Mouse (Mus musculus) liver, embryonic 14.5 days (tissue): Measurements from ENCODE around the gene Cyp4a29. TPM values are rescaled to one million over a fixed set of nuclear protein-coding genes. Genes with fewer than 3 reads are reported as not detected.
A peak's percentile ranks its signal among the peaks of the same experiment; 100 is the strongest.
"Not testable (repeated sequence)": the region's sequence is repeated elsewhere in the genome, so short reads cannot be mapped to it uniquely, and the experiment has no call there.

Experiments used
- ATAC-seq: fragments of 200-750 bp; cut with Nextera tagmentation; 2 replicates; pipeline ENCODE4 v1.8.0; 2017; ENCODE audit warnings: moderate number of reproducible peaks, mild to moderate bottlenecking, moderate library complexity; ENCODE audit not compliant: insufficient read depth
- DNase-seq, 3 experiments: peaks; one replicate each; pipeline ENCODE4 v3.0.0-alpha.2; 2012 to 2013; ENCODE audit warnings: low read depth in 3 of 3, low spot score in 3 of 3
- H3K27ac ChIP-seq: fragments of 300-500 bp; sonication (generic); 2 replicates; pipeline ENCODE4 v1.5.1; 2014; ENCODE audit warnings: moderate library complexity, mild to moderate bottlenecking, control low read depth, inconsistent platforms
- H3K27me3 ChIP-seq: fragments of 300-500 bp; sonication (generic); 2 replicates; pipeline ENCODE4 v1.6.1; 2014; ENCODE audit warnings: mild to moderate bottlenecking, low read length, moderate library complexity; ENCODE audit not compliant: control insufficient read depth, insufficient read depth
- H3K36me3 ChIP-seq: fragments of 300-500 bp; sonication (generic); replicated peaks from 2 replicates; pipeline ENCODE4 v1.6.1; 2014; ENCODE audit warnings: low read depth; ENCODE audit not compliant: control insufficient read depth, insufficient read depth
- H3K4me1 ChIP-seq, 2 experiments: fragments of 200-500 bp in 1 of 2; fragments of 300-500 bp in 1 of 2; sonication (generic) in 1 of 2; replicated peaks; 2 replicates each; pipeline ENCODE4 v1.6.1; 2012 to 2014; ENCODE audit warnings: antibody characterized with exemption in 1 of 2, inconsistent platforms in 1 of 2, low read length in 1 of 2; ENCODE audit not compliant: control insufficient read depth in 2 of 2, insufficient read depth in 2 of 2
- H3K4me2 ChIP-seq: fragments of 300-500 bp; sonication (generic); 2 replicates; pipeline ENCODE4 v1.6.1; 2014; ENCODE audit warnings: low read depth, mild to moderate bottlenecking, control low read depth, moderate library complexity
- H3K4me3 ChIP-seq, 2 experiments: fragments of 200-500 bp in 1 of 2; fragments of 300-500 bp in 1 of 2; sonication (generic) in 1 of 2; 2 replicates each; pipeline ENCODE4 v1.5.1; 2012 to 2014; ENCODE audit warnings: low read depth in 2 of 2, low read length in 2 of 2, mild to moderate bottlenecking in 2 of 2, control low read depth in 1 of 2, inconsistent platforms in 1 of 2, moderate library complexity in 1 of 2; ENCODE audit not compliant: insufficient read depth in 1 of 2
- H3K9ac ChIP-seq: fragments of 300-500 bp; sonication (generic); replicated peaks from 2 replicates; pipeline ENCODE4 v1.6.1; 2014; ENCODE audit warnings: mild to moderate bottlenecking, control low read depth, moderate library complexity
- H3K9me3 ChIP-seq: fragments of 300-500 bp; sonication (generic); 2 replicates; pipeline ENCODE4 v1.6.1; 2016; ENCODE audit warnings: low read length, mixed read lengths; ENCODE audit not compliant: control insufficient read depth
- CTCF ChIP-seq: IDR thresholded peaks from 2 replicates; pipeline ENCODE4 v1.5.1; 2016; ENCODE audit warnings: antibody characterized with exemption, low read depth, control low read depth
- EP300 ChIP-seq: IDR thresholded peaks from 2 replicates; pipeline ENCODE4 v1.6.1; 2016; ENCODE audit warnings: antibody characterized with exemption, low read depth
- WGBS: fragments of 180-500 bp; shearing (Covaris S2); extraction: QIAGEN DNeasy Blood & Tissue Kit; methylation state at CpG from one replicate; pipeline ENCODE4 v1.1.7; 2014; ENCODE audit not compliant: insufficient replicate concordance; 5-methylcytosine and 5-hydroxymethylcytosine counted together
- polyA plus RNA-seq, 2 experiments: library from polyadenylated mRNA; depleted of rRNA in 1 of 2; stranded (reverse) in 1 of 2; unstranded in 1 of 2; fragments of >200 nt; fragmentation: Nextera tagmentation in 1 of 2; extraction: Ambion mirVana in 1 of 2; gene quantifications; 2 replicates each; pipeline versions ENCODE4 v1.2.1 to v1.2.3; 2012 to 2014

The Cyp4a29 gene
- polyA plus RNA-seq, 2 experiments: not detected

GRCm38 (mm10) chr4:115280342-115280741, 38.5 kb downstream of the Cyp4a29 start:
- no peak overlapping the region; the same call in 1 of the 2 replicates for H3K4me2 ChIP-seq
- TF ChIP-seq CTCF (no peak), EP300 (no peak)
- no peaks in the 10 kb centered on the region for H3K9me3 ChIP-seq
- ATAC-seq (no peak), DNase-seq (no peak)
- H3K9ac ChIP-seq: no peak overlapping the region
- H3K4me1 ChIP-seq: 0 out of 4 replicates have a peak, but pooled peaks cover 0 to 2% of the 10 kb centered on the region in 2 experiments
- H3K27ac ChIP-seq: no peak overlapping the region
- H3K4me3 ChIP-seq: no peak overlapping the region
- H3K27me3 ChIP-seq: no peaks in the 10 kb centered on the region
- H3K36me3 ChIP-seq: no peaks in the 10 kb centered on the region

GRCm38 (mm10) chr4:115280779-115281178, 38.9 kb downstream of the Cyp4a29 start:
- H3K9me3 ChIP-seq, H3K4me1 ChIP-seq, DNase-seq, H3K9ac ChIP-seq, H3K27ac ChIP-seq, H3K27me3 ChIP-seq, H3K36me3 ChIP-seq: not testable (repeated sequence)
- ATAC-seq: peak; percentile 41; the same call in 1 of the 2 replicates
- WGBS: 20% methylated on average over 10 of the region's 10 CpGs
- H3K4me3 ChIP-seq: peak overlapping the region; percentile 16 to 19; a peak in 1 of 4 replicates
- H3K4me2 ChIP-seq: peak overlapping the region; percentile 50

DNA sequence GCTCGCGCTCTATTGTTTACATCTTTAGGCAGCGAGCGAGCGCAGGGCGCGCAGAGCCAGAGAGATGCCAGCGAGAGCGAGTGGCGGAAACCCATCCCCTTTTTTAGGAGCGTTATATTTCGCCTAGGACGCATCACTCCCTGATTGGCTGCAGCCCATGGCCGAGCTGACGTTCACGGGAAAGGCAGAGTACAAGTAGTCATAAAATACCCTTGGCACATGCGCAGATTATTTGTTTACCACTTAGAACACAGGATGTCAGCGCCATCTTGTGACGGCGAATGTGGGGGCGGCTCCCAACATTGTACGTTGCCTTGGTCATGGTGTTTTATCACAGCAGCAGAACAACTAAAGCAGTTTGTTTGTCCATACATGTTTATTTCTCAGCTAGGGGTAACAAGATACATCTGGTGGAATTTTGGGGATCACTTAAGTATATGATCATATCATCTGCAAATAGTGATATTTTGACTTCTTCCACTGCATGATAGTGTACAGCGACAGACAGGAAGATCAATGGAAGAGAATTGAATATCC, 39.4 kb downstream of the Cyp4a29 start:
- H3K27ac ChIP-seq, H3K9me3 ChIP-seq, DNase-seq, H3K36me3 ChIP-seq, H3K4me1 ChIP-seq, H3K9ac ChIP-seq, H3K27me3 ChIP-seq: not testable (repeated sequence)
- Histone ChIP-seq H3K4me2 (peak overlapping the region; percentile 50), H3K4me3 (peak overlapping the region; percentile 16 to 19; a peak in 1 of 4 replicates)
- peak; percentile 48; the same call in 1 of the 2 replicates for ATAC-seq
- 17% methylated on average over 20 of the region's 23 CpGs for WGBS
- 0 out of 2 replicates have a peak, but pooled peaks have one; percentile 5 for TF ChIP-seq CTCF

DNA sequence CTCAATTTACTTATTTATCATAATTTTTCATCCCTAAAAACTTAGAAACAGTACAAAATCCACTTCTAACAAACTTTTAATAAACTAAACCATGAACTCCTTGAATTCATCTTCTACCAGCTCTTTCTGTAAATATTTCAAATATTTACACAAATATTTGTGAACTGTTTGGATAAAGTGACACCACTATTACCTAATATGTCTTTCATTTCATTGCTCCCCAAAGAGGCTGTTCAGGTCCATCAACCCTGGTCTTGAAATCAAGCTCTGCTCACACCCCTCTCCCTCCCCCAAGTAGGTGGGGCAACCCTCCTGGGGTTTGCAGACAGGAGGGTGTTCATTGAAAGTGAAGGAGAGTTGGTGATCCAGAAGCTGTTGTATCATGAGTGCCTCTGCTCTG, 56.9 kb downstream of the Cyp4a29 start, which contains the start of gene Cyp4a12a:
Gene Cyp4a12a, plus strand, starts transcription at position 301 of the 400 bp plus-strand sequence.
- not testable (repeated sequence) for DNase-seq, H3K9ac ChIP-seq, ATAC-seq, H3K36me3 ChIP-seq, H3K9me3 ChIP-seq, H3K27ac ChIP-seq, H3K4me1 ChIP-seq, H3K4me3 ChIP-seq, H3K27me3 ChIP-seq, H3K4me2 ChIP-seq

Other genes with a start within 250 kb of the Cyp4a29 start
- gene Stil, start 241.9 kb upstream of the Cyp4a29 start, polyA plus RNA-seq (2012; rRNA removed): 6.1 and 8.7 TPM in 2 replicates
- gene Stil, start 241.9 kb upstream of the Cyp4a29 start, polyA plus RNA-seq (2014; fragmentation: Nextera tagmentation; extraction: Ambion mirVana): 12.1 and 12.9 TPM in 2 replicates
- gene Tal1, start 185.7 kb upstream of the Cyp4a29 start, polyA plus RNA-seq (2012; rRNA removed): 72.6 and 74.7 TPM in 2 replicates
- gene Tal1, start 185.7 kb upstream of the Cyp4a29 start, polyA plus RNA-seq (2014; fragmentation: Nextera tagmentation; extraction: Ambion mirVana): 55.6 and 60.9 TPM in 2 replicates
- gene Pdzk1ip1, start 153.4 kb upstream of the Cyp4a29 start, polyA plus RNA-seq (2012; rRNA removed): 20.5 and 24.5 TPM in 2 replicates
- 24.4 and 30.5 TPM in 2 replicates for gene Pdzk1ip1, start 153.4 kb upstream of the Cyp4a29 start, polyA plus RNA-seq (2014; fragmentation: Nextera tagmentation; extraction: Ambion mirVana)
- 0.05 and 0.06 TPM in 2 replicates for gene Cyp4x1, start 107.8 kb upstream of the Cyp4a29 start, polyA plus RNA-seq (2012; rRNA removed)
- 0.08 TPM in 2 replicates for gene Cyp4x1, start 107.8 kb upstream of the Cyp4a29 start, polyA plus RNA-seq (2014; fragmentation: Nextera tagmentation; extraction: Ambion mirVana)
- gene Cyp4a12a, start 57.0 kb downstream of the Cyp4a29 start, polyA plus RNA-seq (2012; rRNA removed): 0.01 TPM in 1 of 2 replicates, not detected in the other
- 0.05 TPM in 1 of 2 replicates, not detected in the other for gene Cyp4a12a, start 57.0 kb downstream of the Cyp4a29 start, polyA plus RNA-seq (2014; fragmentation: Nextera tagmentation; extraction: Ambion mirVana)
- gene Cyp4a12b, start 169.5 kb downstream of the Cyp4a29 start, polyA plus RNA-seq (2012; rRNA removed): not detected in 2 replicates
- gene Cyp4a12b, start 169.5 kb downstream of the Cyp4a29 start, polyA plus RNA-seq (2014; fragmentation: Nextera tagmentation; extraction: Ambion mirVana): not detected in 2 replicates
- gene Cyp4a30b, start 210.5 kb downstream of the Cyp4a29 start, polyA plus RNA-seq (2012; rRNA removed): not detected in 2 replicates
- not detected in 2 replicates for gene Cyp4a30b, start 210.5 kb downstream of the Cyp4a29 start, polyA plus RNA-seq (2014; fragmentation: Nextera tagmentation; extraction: Ambion mirVana)